Mouse (Mus musculus) lung, adult 2 months (tissue): ENCODE data around the gene Parp9.

Experiments used
- CTCF ChIP-seq: fragments of 200-500 bp; IDR thresholded peaks from 2 replicates; pipeline ENCODE4 v1.5.1; 2011; ENCODE audit warnings: mild to moderate bottlenecking, low read length, control low read depth; ENCODE audit not compliant: insufficient read depth
- POLR2A ChIP-seq: fragments of 200-500 bp; IDR thresholded peaks from 2 replicates; pipeline ENCODE4 v1.6.1; 2011; ENCODE audit warnings: low read depth, mild to moderate bottlenecking, control low read depth, low read length, borderline replicate concordance; ENCODE audit errors: extremely low read depth

DNA sequence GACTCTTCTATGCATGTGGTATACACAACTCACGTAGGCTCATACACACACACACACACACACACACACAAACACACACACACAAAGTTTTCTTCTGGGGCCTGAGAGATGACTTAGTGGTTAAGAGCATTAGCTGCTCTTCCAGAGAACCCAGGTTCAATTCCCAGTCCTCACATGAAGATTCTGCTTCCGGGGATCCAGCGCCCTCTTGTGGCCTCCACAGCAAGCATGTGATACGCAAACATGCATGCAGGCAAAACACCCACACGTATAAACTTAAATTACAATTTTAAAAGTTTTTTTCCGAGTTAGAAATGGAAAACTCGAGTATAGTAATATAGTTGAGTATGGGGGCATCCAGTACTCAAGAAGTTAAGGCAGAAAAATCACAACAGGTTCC is 3.1 kb downstream of the Parp9 start:
- TF ChIP-seq CTCF (peak; percentile 49), POLR2A (no peak)
